Mouse (Mus musculus) heart, embryonic 14.5 days (tissue): Measurements from ENCODE around the gene Ssr2. TPM values are rescaled to one million over a fixed set of nuclear protein-coding genes. Genes with fewer than 3 reads are reported as not detected.

ENCODE experiments used
- ATAC-seq: fragments of 200-750 bp; cut with Nextera tagmentation; 2 replicates; pipeline ENCODE4 v1.8.0; 2017; ENCODE audit warnings: low read depth, moderate TSS enrichment; ENCODE audit not compliant: insufficient number of reproducible peaks, insufficient read depth, low FRiP score
- H3K27ac ChIP-seq, 2 experiments: fragments of 200-500 bp in 1 of 2; fragments of 300-500 bp in 1 of 2; sonication (generic) in 1 of 2; replicated peaks in 1 of 2; 2 replicates each; pipeline ENCODE4 v1.5.1; 2012 to 2014; ENCODE audit warnings: low read depth in 2 of 2, low read length in 2 of 2, control low read depth in 1 of 2, mild to moderate bottlenecking in 1 of 2, mixed read lengths in 1 of 2; ENCODE audit not compliant: control insufficient read depth in 1 of 2, insufficient read depth in 1 of 2
- H3K27me3 ChIP-seq: fragments of 300-500 bp; sonication (generic); 2 replicates; pipeline ENCODE4 v1.6.1; 2014; ENCODE audit warnings: mild to moderate bottlenecking, low read length, control low read depth; ENCODE audit not compliant: control insufficient read depth, insufficient read depth
- H3K36me3 ChIP-seq: fragments of 300-500 bp; sonication (generic); 2 replicates; pipeline ENCODE4 v1.6.1; 2014; ENCODE audit warnings: mild to moderate bottlenecking, control low read depth, low read length, mixed read lengths; ENCODE audit not compliant: control insufficient read depth, insufficient read depth
- H3K4me1 ChIP-seq, 2 experiments: fragments of 200-500 bp in 1 of 2; fragments of 300-500 bp in 1 of 2; sonication (generic) in 1 of 2; 2 replicates each; pipeline ENCODE4 v1.6.1; 2012 to 2014; ENCODE audit warnings: low read length in 2 of 2, control low read depth in 1 of 2, mixed read lengths in 1 of 2; ENCODE audit not compliant: control insufficient read depth in 2 of 2, insufficient read depth in 2 of 2
- H3K4me2 ChIP-seq: fragments of 300-500 bp; sonication (generic); 2 replicates; pipeline ENCODE4 v1.6.1; 2014; ENCODE audit warnings: mild to moderate bottlenecking, low read length
- H3K4me3 ChIP-seq, 2 experiments: fragments of 200-500 bp in 1 of 2; fragments of 300-500 bp in 1 of 2; sonication (generic) in 1 of 2; 2 replicates each; pipeline ENCODE4 v1.5.1; 2012 to 2014; ENCODE audit warnings: low read length in 2 of 2, mild to moderate bottlenecking in 2 of 2, control low read depth in 1 of 2, low read depth in 1 of 2, moderate library complexity in 1 of 2; ENCODE audit not compliant: control insufficient read depth in 1 of 2, insufficient read depth in 1 of 2
- H3K9ac ChIP-seq: fragments of 300-500 bp; sonication (generic); 2 replicates; pipeline ENCODE4 v1.6.1; 2014; ENCODE audit warnings: mild to moderate bottlenecking, low read length
- H3K9me3 ChIP-seq: fragments of 300-500 bp; sonication (generic); 2 replicates; pipeline ENCODE4 v1.6.1; 2016; ENCODE audit warnings: low read length, control low read depth; ENCODE audit not compliant: control insufficient read depth
- WGBS: fragments of 180-500 bp; shearing (Covaris S2); extraction: QIAGEN DNeasy Blood & Tissue Kit; methylation state at CpG from one replicate; pipeline ENCODE4 v1.1.7; 2014; 5-methylcytosine and 5-hydroxymethylcytosine counted together
- polyA plus RNA-seq: library from polyadenylated mRNA; unstranded; fragments of >200 nt; fragmentation: Nextera tagmentation; extraction: Ambion mirVana; gene quantifications from 2 replicates; pipeline ENCODE4 v1.2.1, GENCODE M21; 2014

The Ssr2 gene
- polyA plus RNA-seq, 1 experiment from 2014 or later, result 178 TPM

DNA sequence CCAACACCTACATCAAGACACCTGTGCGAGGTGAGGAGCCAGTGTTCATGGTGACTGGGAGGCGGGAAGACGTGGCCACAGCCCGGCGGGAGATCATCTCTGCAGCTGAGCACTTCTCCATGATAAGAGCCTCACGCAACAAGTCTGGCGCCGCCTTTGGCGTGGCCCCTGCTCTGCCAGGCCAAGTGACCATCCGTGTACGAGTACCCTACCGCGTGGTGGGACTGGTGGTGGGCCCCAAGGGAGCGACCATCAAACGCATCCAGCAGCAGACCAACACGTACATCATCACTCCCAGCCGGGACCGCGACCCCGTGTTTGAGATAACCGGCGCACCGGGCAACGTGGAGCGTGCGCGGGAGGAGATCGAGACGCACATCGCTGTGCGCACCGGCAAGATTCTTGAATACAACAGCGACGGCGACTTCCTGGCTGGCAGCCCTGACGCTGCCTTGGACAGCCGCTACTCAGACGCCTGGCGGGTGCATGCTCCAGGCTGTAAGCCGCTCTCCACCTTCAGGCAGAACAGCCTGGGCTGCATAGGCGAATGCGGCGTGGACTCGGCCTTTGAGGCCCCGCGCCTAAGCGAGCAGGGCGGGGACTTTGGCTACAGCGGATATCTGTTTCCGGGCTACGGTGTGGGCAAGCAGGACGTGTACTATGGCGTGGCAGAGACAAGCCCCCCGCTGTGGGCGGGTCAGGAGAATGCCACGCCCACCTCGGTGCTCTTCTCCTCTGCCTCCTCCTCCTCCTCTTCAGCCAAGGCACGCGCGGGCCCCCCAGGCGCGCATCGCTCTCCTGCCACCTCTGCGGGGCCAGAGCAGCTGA lies 39.4 kb upstream of the Ssr2 start:
- peaks cover 48% of the 10 kb centered on the region for H3K36me3 ChIP-seq
- 6% methylated on average over 64 of the region's 64 CpGs for WGBS
- H3K27ac ChIP-seq, result 0 out of 4 replicates have a peak overlapping the region, but pooled peaks of 1 of the 2 experiments have one; percentile 24
- peak overlapping the region; percentile 57; the same call in 1 of the 2 replicates for H3K9ac ChIP-seq
- peaks cover 27 to 58% of the 10 kb centered on the region in 2 experiments for H3K4me1 ChIP-seq
- peak; percentile 10; the same call in 1 of the 2 replicates for ATAC-seq
- no peaks in the 10 kb centered on the region for H3K27me3 ChIP-seq
- peak overlapping the region; percentile 68 for H3K4me2 ChIP-seq
- peak overlapping the region; percentile 29 for H3K4me3 ChIP-seq
- H3K9me3 ChIP-seq, result no peaks in the 10 kb centered on the region

DNA sequence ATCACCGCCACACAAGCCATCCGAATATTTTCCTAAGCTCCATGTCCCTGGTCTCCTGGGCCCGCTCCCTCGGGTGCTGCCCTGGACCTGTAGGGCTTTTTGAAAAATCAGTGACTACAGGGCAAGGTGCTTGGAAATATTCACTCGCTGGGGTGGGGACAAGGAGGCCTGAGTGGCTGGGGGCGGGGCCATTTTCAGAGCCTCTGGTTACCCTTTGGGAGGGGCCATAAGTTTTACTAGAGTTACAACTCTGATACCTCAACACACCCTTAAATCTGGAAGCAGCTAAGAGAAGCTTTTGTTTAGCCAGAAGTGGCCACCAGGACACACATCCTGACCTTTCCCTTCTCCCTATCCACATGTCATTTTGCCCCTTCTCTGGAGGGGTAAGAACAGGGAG lies 38.5 kb upstream of the Ssr2 start:
- Histone ChIP-seq H3K27me3 (no peaks in the 10 kb centered on the region), H3K27ac (no peak overlapping the region), H3K9me3 (no peaks in the 10 kb centered on the region), H3K4me3 (no peak overlapping the region; a peak in 1 of 4 replicates), H3K36me3 (peaks cover 48% of the 10 kb centered on the region), H3K4me2 (peak overlapping the region; percentile 68), H3K9ac (peak overlapping the region; percentile 9; the same call in 1 of the 2 replicates), H3K4me1 (peaks cover 27 to 58% of the 10 kb centered on the region in 2 experiments)
- 72% methylated on average over 6 of the region's 6 CpGs for WGBS
- ATAC-seq, result no peak

DNA sequence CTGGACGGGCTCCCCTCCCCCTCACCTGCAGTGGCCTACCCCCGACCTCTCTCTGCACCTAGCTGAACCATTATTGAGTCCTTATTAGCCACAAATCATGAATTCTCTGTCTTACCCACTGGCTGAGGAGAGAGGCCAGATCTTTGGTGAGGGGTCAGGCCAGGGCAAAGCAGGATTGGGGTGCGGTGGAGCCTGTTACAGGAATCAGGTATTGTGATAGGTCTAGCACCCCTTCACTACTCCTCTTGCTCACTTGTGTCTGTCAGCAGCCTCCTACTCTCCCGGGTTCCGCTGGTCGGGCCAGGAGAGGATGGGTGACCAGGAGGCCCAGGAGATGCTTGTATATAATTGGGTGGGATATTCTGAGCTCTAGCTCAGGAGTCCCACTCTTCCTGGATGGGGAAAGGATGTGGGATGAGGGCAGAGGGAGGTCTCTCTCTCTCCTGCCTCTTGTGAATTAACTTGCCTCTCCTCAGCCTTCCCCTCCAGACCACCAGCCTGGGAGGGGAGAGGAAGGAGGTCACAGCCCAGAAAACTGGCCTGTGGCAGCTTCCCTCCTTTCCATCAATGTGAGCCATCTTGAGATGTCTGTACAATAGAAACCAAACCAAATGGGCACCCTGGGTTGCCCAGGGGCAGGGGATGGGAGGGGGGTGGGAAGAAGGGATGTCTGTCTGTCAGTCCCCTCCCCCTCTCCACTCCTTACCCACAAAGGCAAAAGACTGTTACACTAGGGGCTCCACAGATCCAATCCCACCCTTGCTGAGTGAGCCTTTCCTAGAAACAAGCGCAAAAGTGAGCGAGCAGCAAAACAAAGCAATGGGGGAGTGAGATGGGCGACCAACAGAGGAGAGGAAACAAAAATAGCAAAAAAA lies 37.2 kb upstream of the Ssr2 start:
- H3K36me3 ChIP-seq, result peaks cover 48% of the 10 kb centered on the region
- peaks cover 27 to 58% of the 10 kb centered on the region in 2 experiments for H3K4me1 ChIP-seq
- ATAC-seq, result no peak
- H3K4me3 ChIP-seq, result no peak overlapping the region
- no peaks in the 10 kb centered on the region for H3K9me3 ChIP-seq
- no peak overlapping the region for H3K4me2 ChIP-seq
- H3K27ac ChIP-seq, result no peak overlapping the region
- 49% methylated on average over 9 of the region's 9 CpGs for WGBS
- no peaks in the 10 kb centered on the region for H3K27me3 ChIP-seq
- peak overlapping the region; percentile 8; the same call in 1 of the 2 replicates for H3K9ac ChIP-seq

DNA sequence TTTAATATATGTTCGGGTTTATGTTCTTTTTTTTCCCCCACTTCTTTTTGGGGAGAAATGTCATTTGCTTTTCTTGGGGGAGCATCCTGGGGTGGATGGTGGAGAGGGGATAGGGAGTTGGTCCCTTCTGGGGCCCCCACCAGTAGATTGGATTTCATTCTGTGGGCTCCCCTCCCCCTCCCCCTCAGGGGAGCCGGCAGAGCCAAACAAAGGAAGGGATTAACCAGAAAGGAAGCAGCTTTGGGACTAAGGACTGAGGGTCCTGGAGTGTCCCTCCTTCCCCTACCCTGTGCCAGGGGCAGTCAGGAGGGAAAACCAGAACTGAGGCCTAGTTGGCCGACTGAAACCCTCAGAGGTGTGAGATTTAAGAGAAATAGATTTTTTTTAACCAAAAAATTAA lies 36.3 kb upstream of the Ssr2 start:
- no peak overlapping the region for H3K27ac ChIP-seq

DNA sequence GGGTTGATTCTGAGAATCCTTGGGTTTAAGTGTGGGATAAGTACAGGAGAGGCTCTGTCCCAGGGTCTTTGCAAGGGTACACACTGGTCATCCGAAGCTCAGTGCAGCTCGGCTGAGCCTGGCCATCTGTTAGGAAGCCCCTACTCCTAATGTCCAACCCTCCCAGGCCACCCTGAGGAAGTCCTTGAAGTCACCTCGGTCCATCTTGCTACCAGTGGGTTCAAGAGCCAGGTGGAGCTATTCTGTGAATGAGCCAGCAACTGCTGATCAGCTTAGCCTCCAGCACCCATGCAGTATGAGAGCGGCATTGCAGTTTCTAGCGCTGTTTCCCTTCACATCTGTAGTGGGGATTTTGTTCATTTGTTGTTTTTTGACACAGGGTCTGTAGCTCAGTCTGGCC lies 35.6 kb upstream of the Ssr2 start:
- no peaks in the 10 kb centered on the region for H3K9me3 ChIP-seq
- 56% methylated on average over 5 of the region's 5 CpGs for WGBS
- no peak overlapping the region; the same call in 1 of the 2 replicates for H3K9ac ChIP-seq

More for the DNA sequence above, 36.3 kb upstream of the Ssr2 start:
- H3K36me3 ChIP-seq, result peaks cover 47% of the 10 kb centered on the region
- no peak overlapping the region for H3K4me3 ChIP-seq
- H3K4me2 ChIP-seq, result no peak overlapping the region
- no peak overlapping the region for H3K9ac ChIP-seq
- no peak for ATAC-seq
- peaks cover 23 to 49% of the 10 kb centered on the region in 2 experiments for H3K4me1 ChIP-seq
- H3K9me3 ChIP-seq, result no peaks in the 10 kb centered on the region
- H3K27me3 ChIP-seq, result no peaks in the 10 kb centered on the region
- 28% methylated on average over 3 of the region's 3 CpGs for WGBS

DNA sequence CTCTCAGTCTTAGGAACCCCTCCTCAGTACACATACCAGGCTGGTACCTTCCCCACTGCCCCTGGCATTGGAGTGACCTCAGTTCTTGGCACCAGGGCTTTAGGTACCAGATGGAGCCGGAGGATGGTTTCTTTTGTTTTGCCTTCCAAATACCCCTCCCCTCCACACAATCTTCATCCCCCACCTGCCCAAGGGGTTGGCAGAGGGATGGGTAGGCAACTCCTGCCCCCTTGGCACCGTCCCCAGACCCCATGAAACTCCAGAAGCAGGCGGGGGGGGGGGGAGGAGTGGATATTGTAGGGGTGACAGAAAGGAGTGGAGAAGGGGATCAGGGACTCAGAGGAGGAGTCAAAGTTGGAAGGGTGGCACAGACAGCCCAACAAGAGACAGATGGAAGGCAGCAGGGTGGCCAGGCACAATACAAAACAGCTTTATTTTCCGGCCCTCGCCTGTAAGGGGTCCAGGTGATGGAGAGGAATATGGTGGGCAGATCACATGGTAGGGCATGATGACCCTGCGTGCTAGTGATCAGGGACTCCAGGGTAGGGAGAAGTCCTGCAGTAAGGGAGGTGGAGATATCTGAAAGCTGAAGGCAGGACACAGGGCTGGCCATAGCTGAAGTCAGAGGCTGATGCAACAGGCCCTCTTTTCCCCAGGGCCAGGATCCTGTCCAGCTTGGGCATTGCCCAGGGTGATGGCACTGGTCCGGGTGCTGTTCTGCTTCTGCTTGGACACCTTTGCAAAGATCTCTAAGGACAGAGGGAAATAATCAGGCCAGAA lies 33.9 kb upstream of the Ssr2 start:
- Histone ChIP-seq H3K27ac (no peak overlapping the region), H3K27me3 (no peaks in the 10 kb centered on the region), H3K9me3 (no peaks in the 10 kb centered on the region), H3K36me3 (peaks cover 30% of the 10 kb centered on the region), H3K4me2 (no peak overlapping the region), H3K9ac (no peak overlapping the region), H3K4me1 (peaks cover 3 to 25% of the 10 kb centered on the region in 2 experiments), H3K4me3 (no peak overlapping the region)
- ATAC-seq, result no peak
- WGBS, result 67% methylated on average over 6 of the region's 7 CpGs

More for the DNA sequence above, 35.6 kb upstream of the Ssr2 start:
- Histone ChIP-seq H3K36me3 (peaks cover 41% of the 10 kb centered on the region), H3K4me2 (no peak overlapping the region), H3K27me3 (no peaks in the 10 kb centered on the region), H3K27ac (0 out of 4 replicates have a peak overlapping the region, but pooled peaks of 1 of the 2 experiments have one; percentile 19), H3K4me3 (no peak overlapping the region), H3K4me1 (peaks cover 18 to 43% of the 10 kb centered on the region in 2 experiments)
- ATAC-seq, result no peak

DNA sequence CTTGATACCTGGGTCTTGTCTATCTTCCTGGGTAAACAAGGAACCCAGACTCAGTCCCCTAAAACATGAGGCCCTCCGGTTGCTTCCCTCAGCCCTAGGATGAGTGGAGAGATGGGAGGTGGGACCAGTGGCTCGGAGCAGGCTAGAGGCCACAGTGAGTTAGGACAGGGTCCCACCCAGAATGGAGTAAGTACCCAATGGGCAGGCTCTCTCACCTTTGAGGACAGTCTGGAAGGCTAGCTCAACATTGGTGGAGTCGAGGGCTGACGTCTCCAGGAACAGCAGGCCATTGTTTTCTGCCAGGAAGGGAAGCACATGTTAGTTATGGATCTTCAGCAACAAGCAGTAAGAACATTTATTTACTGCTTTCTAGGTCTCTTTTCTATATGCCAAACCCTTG lies 33.2 kb upstream of the Ssr2 start:
- ATAC-seq, result no peak
- Histone ChIP-seq H3K4me2 (no peak overlapping the region), H3K9ac (no peak overlapping the region), H3K9me3 (no peaks in the 10 kb centered on the region), H3K27ac (no peak overlapping the region), H3K4me1 (peaks cover 0 to 21% of the 10 kb centered on the region in 2 experiments; a peak in 3 of 4 replicates), H3K27me3 (no peaks in the 10 kb centered on the region), H3K36me3 (peaks cover 24% of the 10 kb centered on the region), H3K4me3 (no peak overlapping the region)
- WGBS, result 67% methylated on average over 4 of the region's 4 CpGs
